Mouse (Mus musculus): ENCODE measurements around the gene Uxs1.

Gene Uxs1

DNA sequence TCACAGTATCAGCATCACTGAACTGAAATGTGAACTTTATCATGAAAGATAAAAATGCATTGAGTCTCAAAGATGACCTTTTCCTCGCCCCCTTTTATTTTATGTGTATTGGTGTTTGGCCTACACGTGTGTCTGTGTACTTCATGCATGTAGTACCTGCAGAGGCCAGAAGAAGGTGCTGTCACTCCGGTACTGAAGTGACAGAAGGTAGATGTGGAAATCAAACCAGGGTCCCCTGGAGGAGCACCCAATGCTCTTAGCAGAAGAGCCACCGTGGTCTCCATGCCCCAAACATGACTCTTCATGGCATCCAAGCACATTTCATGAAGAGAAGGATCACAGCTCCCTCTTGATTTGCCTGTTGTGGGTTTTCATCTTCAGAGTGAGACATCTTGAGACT, 95.5 kb downstream of the Uxs1 start:
- DNase-seq (ENCODE audit: low spot score in 2 of 2) = no peak

DNA sequence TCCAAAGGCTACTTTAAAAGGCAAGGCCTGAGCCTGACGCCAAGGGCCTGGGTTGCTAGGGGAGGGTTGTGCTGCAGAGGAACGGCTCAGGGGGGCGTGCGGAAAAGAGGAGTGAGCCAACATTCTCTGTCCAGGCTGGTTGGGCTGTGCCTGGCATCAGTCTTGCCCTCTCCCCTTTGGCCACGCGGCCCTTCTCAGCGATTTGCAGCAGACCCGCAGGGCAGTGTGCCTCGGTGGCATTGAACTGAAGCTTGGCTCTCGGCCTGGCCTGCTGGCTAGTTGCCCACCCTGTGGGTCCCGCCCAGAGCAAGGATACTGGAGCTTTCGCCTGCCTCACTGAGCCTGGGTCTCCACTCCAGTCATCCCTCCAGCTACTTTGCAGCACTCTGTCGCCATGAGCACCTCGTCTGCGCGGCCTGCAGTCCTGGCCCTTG, 97.1 kb downstream of the Uxs1 start, which contains the start of gene 1500015O10Rik:
TSS of gene 1500015O10Rik (plus strand) at position 112 of the 434 bp plus-strand sequence.
- DNase-seq (ENCODE audit: low spot score in 2 of 2) = peak; percentile 60 to 63

DNA sequence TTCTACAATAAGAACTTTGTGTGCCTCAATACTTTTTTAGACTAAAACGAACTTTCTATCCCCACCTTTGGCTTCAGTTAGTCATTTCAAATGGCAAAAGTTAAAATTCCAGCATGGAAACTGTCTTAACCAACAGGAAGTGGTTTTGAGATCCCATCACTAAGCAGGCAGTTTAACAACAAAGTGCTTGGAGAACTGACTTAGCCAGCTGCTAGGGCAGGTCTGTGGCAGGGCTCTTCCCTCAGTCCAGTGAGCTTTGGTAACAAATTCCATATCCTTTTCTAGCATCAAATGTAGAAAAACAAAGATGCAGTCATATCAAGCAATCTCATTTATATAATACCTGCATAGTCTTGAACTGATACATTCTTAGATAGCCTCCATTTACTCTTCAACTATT, 105.1 kb downstream of the Uxs1 start:
- DNase-seq (ENCODE audit: low spot score in 2 of 2) = no peak

DNA sequence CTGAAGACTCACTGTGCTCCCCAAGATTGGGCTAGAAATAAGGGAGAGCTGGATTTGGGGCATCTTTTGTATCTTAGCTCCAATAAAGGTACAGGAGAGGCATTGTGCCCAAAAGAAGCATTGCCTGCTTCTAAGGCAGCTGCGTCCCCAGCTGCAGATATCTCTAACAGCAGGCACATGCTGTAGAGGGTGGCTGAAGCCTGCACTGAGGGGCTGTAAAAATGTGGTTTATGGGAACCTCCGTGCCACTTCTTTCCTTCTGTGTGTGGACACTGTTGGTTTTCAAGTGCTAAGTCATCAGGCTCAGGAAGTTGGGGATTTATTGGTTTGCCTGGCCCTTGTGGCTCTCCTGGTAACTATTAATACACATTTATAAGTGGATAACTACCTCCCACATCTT, 108.8 kb downstream of the Uxs1 start:
- no peak for DNase-seq (ENCODE audit: low spot score in 2 of 2)

DNA sequence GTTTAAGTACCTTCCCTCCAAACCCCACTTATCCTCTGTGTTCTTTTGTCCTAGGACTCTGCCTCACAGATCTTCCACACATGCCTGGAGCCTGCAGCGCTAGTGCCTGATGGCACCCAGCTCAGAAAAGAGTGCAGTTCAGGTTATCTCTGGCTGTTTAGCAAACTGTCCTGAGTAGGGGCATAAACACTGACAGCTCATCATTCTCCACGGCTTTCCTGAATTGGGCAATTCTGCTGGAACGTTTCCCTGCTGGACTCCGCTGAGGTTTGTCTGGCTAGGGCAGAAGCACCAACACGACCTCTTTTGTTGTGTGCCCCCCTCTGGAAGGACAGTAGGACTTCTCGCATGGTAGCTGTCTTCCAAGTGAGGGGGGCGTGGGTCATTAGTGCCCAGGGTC, 109.6 kb downstream of the Uxs1 start:
- DNase-seq (ENCODE audit: low spot score in 2 of 2) = no peak

DNA sequence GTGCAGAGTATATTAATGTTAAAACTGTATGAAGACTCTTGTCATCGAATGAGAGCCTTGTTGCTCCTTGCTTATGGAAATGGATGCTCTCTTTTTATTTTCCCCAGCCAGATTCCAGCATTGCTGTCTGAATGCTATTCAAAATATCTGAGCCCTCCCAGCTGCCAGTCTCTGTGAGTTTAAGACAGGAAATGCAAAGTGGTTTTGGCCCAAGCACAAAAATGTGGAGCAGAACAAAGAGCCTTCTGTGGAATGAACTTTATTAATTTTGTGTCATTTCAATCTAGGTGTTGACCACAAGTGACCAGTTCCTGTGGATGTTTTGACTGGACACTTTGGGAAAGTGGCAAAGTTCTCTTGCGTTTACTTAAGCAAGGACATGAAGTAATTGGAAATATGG, 112.8 kb downstream of the Uxs1 start:
- no peak for DNase-seq (ENCODE audit: low spot score in 2 of 2)

DNA sequence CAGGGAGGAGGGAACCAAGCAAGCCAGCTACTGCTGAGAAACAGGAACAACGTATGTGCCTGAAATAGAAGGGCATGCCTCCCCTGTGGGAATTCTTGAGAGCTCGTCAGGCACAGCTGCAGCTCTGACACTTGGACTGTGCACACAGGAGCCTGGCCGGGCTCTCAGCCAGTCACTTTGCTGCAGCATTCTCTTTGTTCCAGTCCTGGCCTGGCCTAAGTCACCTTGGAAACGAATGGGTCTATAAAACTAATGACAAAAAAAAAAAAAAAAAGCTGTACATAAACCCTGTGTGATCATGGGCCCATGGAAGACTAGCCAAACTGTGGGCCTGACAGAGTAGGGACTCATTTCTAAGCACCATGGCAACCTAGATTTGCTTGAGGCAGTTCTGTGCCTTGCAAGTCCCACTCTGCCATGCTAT, 129.0 kb downstream of the Uxs1 start:
- DNase-seq (ENCODE audit: low spot score in 2 of 2) = peak in 1 of 2 experiments; percentile 20
